Mouse (Mus musculus) liver, embryonic 15.5 days (tissue): Measurements from ENCODE around the gene Hoxa11. TPM values are rescaled to one million over a fixed set of nuclear protein-coding genes. Genes with fewer than 3 reads are reported as not detected.

Experiments used
- ATAC-seq: fragments of 200-750 bp; cut with Nextera tagmentation; 2 replicates; pipeline ENCODE4 v1.8.0; 2017; ENCODE audit warnings: moderate number of reproducible peaks, mild to moderate bottlenecking, moderate library complexity; ENCODE audit not compliant: insufficient read depth
- H3K27ac ChIP-seq: fragments of 300-500 bp; sonication (generic); replicated peaks from 2 replicates; pipeline ENCODE4 v1.5.1; 2015; ENCODE audit warnings: mild to moderate bottlenecking, inconsistent platforms
- H3K27me3 ChIP-seq: fragments of 300-500 bp; sonication (generic); 2 replicates; pipeline ENCODE4 v1.6.1; 2015; ENCODE audit warnings: mild to moderate bottlenecking, inconsistent platforms
- H3K36me3 ChIP-seq: fragments of 300-500 bp; sonication (generic); replicated peaks from 2 replicates; pipeline ENCODE4 v1.6.1; 2015; ENCODE audit warnings: moderate library complexity, mild to moderate bottlenecking, inconsistent platforms
- H3K4me1 ChIP-seq: fragments of 300-500 bp; sonication (generic); replicated peaks from 2 replicates; pipeline ENCODE4 v1.6.1; 2015; ENCODE audit warnings: inconsistent platforms
- H3K4me2 ChIP-seq: fragments of 300-500 bp; sonication (generic); 2 replicates; pipeline ENCODE4 v1.6.1; 2015; ENCODE audit warnings: moderate library complexity, mild to moderate bottlenecking, inconsistent platforms
- H3K4me3 ChIP-seq: fragments of 300-500 bp; sonication (generic); replicated peaks from 2 replicates; pipeline ENCODE4 v1.5.1; 2015; ENCODE audit warnings: mild to moderate bottlenecking, inconsistent platforms
- H3K9ac ChIP-seq: fragments of 300-500 bp; sonication (generic); 2 replicates; pipeline ENCODE4 v1.6.1; 2015; ENCODE audit warnings: moderate library complexity, mild to moderate bottlenecking, inconsistent platforms
- H3K9me3 ChIP-seq: fragments of 300-500 bp; sonication (generic); replicated peaks from 2 replicates; pipeline ENCODE4 v1.6.1; 2016; ENCODE audit warnings: inconsistent platforms
- WGBS: fragments of 180-500 bp; shearing (Covaris S2); methylation state at CpG from one replicate; pipeline ENCODE4 v1.1.7; 2015; ENCODE audit warnings: mixed read lengths; ENCODE audit not compliant: insufficient replicate concordance; 5-methylcytosine and 5-hydroxymethylcytosine counted together
- polyA plus RNA-seq: library from polyadenylated mRNA; unstranded; fragments of >200 nt; fragmentation: Nextera tagmentation; extraction: Ambion mirVana; gene quantifications from 2 replicates; pipeline ENCODE4 v1.2.1, GENCODE M21; 2015

Gene Hoxa11
- polyA plus RNA-seq, 1 experiment from 2014 or later = not detected

GRCm38 (mm10) chr6:52228475-52229465, 16.8 kb downstream of the Hoxa11 start:
- no peak for ATAC-seq
- Histone ChIP-seq H3K27me3 (peaks cover 98% of the 10 kb centered on the region), H3K36me3 (no peaks in the 10 kb centered on the region), H3K9ac (no peak overlapping the region), H3K4me1 (no peaks in the 10 kb centered on the region; the same call in none of the 2 replicates), H3K27ac (no peak overlapping the region), H3K4me2 (no peak overlapping the region), H3K4me3 (no peak overlapping the region), H3K9me3 (no peaks in the 10 kb centered on the region)
- WGBS = under 1% methylated on average over 38 of the region's 38 CpGs

- H3K27me3 ChIP-seq = peaks cover 98% of the 10 kb centered on the region
- 24% methylated on average over 11 of the region's 11 CpGs for WGBS
- ATAC-seq = no peak
- no peaks in the 10 kb centered on the region for H3K9me3 ChIP-seq
- H3K4me3 ChIP-seq = no peak overlapping the region
- H3K36me3 ChIP-seq = no peaks in the 10 kb centered on the region
- H3K9ac ChIP-seq = no peak overlapping the region
- no peaks in the 10 kb centered on the region for H3K4me1 ChIP-seq
- H3K4me2 ChIP-seq = no peak overlapping the region
- no peak overlapping the region for H3K27ac ChIP-seq
Measured at GRCm38 (mm10) chr6:52227470-52228222, 18.0 kb downstream of the Hoxa11 start.

DNA sequence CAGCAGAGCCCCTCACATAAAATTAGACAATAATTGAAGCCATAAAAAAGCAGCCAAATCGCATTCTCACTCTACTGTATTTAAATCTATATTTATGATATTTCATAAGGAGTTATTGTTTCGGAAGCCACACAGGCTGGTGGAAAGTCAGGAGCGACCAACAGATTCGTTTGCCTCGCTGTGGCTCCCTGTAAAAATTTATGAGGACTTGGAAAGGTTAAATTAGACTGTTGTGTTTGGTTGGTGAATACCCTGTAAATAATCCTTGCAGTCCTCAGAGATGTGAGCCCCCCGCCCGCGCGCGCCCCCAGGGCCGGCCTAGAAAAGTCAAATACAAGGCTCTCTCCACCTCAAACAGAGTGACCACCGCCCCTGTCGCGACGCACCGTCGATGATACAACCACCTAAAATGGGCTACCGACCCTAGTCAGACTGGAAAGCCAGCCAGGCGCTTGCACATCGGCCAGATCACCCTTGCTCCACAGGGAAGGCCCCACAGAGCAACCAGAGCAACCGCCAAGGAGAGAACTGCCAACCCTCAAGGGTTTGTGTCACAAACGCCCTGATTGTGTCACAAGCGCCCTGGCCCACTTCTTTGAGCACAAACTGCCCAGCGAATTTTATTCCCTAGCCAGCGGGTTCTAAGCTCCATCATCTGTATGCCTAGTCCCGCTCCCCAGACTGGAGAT, 18.9 kb downstream of the Hoxa11 start:
- no peak overlapping the region for H3K9ac ChIP-seq
- no peaks in the 10 kb centered on the region for H3K36me3 ChIP-seq
- no peak overlapping the region for H3K27ac ChIP-seq
- H3K4me1 ChIP-seq = 0 out of 2 replicates have a peak, but pooled peaks cover 5% of the 10 kb centered on the region
- no peak overlapping the region for H3K4me3 ChIP-seq
- H3K4me2 ChIP-seq = no peak overlapping the region
- ATAC-seq = no peak
- H3K27me3 ChIP-seq = peaks cover 98% of the 10 kb centered on the region
- H3K9me3 ChIP-seq = no peaks in the 10 kb centered on the region
- WGBS = 7% methylated on average over 26 of the region's 26 CpGs

GRCm38 (mm10) chr6:52225612-52226568, 19.7 kb downstream of the Hoxa11 start:
- H3K4me2 ChIP-seq = peak overlapping the region; percentile 29
- H3K4me3 ChIP-seq = peak overlapping the region; percentile 15; the same call in 1 of the 2 replicates
- peaks cover 99% of the 10 kb centered on the region for H3K27me3 ChIP-seq
- no peak overlapping the region for H3K9ac ChIP-seq
- no peak for ATAC-seq
- no peaks in the 10 kb centered on the region for H3K9me3 ChIP-seq
- H3K4me1 ChIP-seq = 0 out of 2 replicates have a peak, but pooled peaks cover 11% of the 10 kb centered on the region
- H3K36me3 ChIP-seq = no peaks in the 10 kb centered on the region
- under 1% methylated on average over 69 of the region's 69 CpGs for WGBS
- no peak overlapping the region for H3K27ac ChIP-seq

DNA sequence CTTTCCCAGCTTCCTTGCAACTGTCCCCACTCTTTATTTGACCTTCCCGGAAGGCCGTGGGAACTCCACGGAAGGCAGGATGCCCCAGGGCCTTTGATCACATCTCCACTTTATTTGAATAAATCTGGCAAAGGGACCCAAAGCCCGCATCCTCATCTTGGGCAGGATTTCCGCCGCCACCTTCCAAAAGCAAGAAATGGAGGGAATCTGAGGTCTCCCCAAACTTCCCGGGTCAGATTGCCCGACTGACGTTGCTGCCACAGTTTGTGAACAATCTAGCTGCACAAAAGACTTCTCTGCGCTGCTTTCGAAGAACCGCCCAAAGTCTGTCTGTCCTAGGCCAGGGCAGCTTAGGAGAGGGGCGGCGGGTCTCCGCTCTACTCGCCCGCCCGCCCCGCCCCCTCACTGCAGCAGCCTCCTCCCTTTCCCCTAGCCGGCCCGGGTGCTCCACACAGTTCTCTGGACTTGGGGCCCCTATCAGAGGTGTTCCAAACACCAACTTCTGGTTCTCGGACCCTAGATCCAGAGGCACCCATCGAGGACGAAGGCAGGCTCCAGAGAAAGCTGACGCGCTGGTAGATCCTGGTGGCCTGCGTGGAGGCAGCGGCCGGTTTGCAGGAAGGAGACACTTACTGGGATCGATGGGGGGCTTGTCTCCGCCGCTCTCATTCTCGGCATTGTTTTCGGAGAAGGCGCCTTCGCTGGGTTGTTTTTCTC, 20.6 kb downstream of the Hoxa11 start:
- WGBS = under 1% methylated on average over 36 of the region's 36 CpGs
- Histone ChIP-seq H3K4me2 (peak overlapping the region; percentile 29), H3K27me3 (peaks cover 99% of the 10 kb centered on the region), H3K9ac (no peak overlapping the region), H3K9me3 (no peaks in the 10 kb centered on the region), H3K36me3 (no peaks in the 10 kb centered on the region), H3K4me1 (0 out of 2 replicates have a peak, but pooled peaks cover 11% of the 10 kb centered on the region), H3K4me3 (0 out of 2 replicates have a peak overlapping the region, but pooled peaks have one; percentile 15), H3K27ac (no peak overlapping the region)
- ATAC-seq = no peak

DNA sequence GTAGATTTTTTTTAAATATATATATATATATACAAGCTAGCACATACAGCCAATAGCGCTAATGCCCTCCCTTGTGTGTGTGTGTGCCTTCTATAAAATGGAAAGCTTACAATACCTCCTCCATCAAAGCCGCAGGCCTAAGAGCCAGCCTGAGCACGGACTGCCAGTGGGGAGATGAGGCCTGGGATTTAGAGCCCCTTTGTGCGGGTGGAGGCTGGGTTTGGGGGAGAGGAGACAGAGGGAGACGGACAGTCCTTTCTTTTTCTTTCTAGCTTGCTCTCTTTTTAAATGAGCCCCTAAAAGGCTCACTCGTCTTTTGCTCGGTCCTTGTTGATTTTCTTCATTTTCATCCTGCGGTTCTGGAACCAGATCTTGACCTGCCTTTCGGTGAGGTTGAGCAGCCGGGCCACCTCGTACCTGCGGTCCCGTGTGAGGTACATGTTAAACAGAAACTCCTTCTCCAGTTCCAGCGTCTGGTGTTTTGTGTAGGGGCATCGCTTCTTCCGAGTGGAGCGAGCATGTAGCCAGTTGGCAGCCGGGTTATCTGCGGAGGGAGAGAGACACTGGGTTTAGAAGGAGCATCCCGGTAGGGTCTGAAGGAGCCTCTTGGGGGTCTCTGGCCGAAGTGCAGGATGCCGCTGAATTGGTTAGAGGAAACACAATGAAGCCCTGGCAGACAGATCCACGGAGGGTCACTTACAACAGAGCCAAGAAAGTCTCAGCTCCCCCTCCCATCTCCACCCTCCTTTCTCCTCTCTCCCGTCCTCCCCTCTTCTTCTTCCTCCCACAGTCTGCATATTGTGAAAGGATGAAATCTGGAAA, 21.5 kb downstream of the Hoxa11 start:
- Histone ChIP-seq H3K9ac (no peak overlapping the region), H3K27me3 (peaks cover 99% of the 10 kb centered on the region), H3K4me3 (no peak overlapping the region), H3K36me3 (no peaks in the 10 kb centered on the region), H3K4me2 (peak overlapping the region; percentile 6; the same call in 1 of the 2 replicates), H3K27ac (no peak overlapping the region), H3K9me3 (no peaks in the 10 kb centered on the region), H3K4me1 (0 out of 2 replicates have a peak, but pooled peaks cover 11% of the 10 kb centered on the region)
- ATAC-seq = no peak
- WGBS = 6% methylated on average over 24 of the region's 24 CpGs

- Histone ChIP-seq H3K9ac (no peak overlapping the region), H3K4me3 (no peak overlapping the region), H3K9me3 (no peaks in the 10 kb centered on the region), H3K4me2 (no peak overlapping the region), H3K36me3 (no peaks in the 10 kb centered on the region), H3K4me1 (0 out of 2 replicates have a peak, but pooled peaks cover 11% of the 10 kb centered on the region), H3K27ac (no peak overlapping the region), H3K27me3 (peaks cover 100% of the 10 kb centered on the region)
- WGBS = 28% methylated on average over 13 of the region's 13 CpGs
- ATAC-seq = no peak
Measured at GRCm38 (mm10) chr6:52222729-52223128, 22.9 kb downstream of the Hoxa11 start.

DNA sequence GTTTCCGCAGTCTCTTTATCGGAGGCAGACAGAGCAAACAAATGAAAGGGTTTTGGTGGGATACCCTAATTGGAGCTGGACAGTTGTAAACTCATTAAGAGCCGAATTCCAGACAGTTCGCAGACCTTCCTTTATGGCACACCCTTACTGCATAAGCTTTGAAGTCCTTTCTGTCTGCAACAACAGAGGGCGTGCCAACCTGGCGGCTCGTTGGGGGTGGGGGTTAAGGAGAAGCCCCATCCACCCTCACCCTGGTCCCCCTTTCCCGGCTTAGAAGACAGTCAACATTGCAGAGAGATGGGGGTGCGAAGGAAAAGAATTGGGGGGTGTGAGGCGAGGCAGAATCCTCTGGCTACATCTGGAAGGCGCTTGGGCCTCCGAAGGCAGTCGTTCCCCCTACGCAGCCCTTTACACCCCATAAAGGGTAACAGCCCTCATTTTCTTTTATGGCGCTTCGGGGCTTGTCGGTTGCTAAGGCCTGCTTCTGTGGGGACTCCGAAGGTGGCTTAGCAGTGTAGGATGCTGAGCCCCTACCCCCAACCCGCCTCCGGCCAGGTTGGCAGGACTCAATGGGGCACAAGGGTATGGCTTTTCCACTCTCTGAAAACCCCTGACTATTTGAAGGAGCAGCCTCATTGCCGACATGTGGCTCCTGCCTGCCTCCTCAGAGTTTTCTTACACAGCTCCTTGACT, 23.5 kb downstream of the Hoxa11 start:
- Histone ChIP-seq H3K27me3 (peaks cover 100% of the 10 kb centered on the region), H3K27ac (no peak overlapping the region), H3K36me3 (no peaks in the 10 kb centered on the region), H3K4me2 (peak overlapping the region; percentile 69), H3K9me3 (no peaks in the 10 kb centered on the region), H3K4me3 (peak overlapping the region; percentile 51), H3K9ac (no peak overlapping the region), H3K4me1 (peaks cover 14% of the 10 kb centered on the region; the same call in 1 of the 2 replicates)
- ATAC-seq = no peak
- WGBS = 13% methylated on average over 21 of the region's 21 CpGs
